Mouse (Mus musculus) ES-E14 (cell line): ENCODE results near the gene Iffo2. TPM values are rescaled to one million over a fixed set of nuclear protein-coding genes. Genes with fewer than 3 reads are reported as not detected.

ENCODE experiments used
- DNase-seq: peaks from one replicate; pipeline ENCODE4 v3.0.0-alpha.2; 2013; ENCODE audit warnings: low read depth, low spot score
- H3K27ac ChIP-seq: 2 replicates; pipeline ENCODE4 v1.5.1; 2012; ENCODE audit warnings: low read depth, mild to moderate bottlenecking, low read length, moderate library complexity, mixed read lengths; ENCODE audit not compliant: poor library complexity, insufficient read depth, severe bottlenecking
- H3K36me3 ChIP-seq: 2 replicates; pipeline ENCODE4 v1.6.1; 2012; ENCODE audit warnings: mild to moderate bottlenecking, low read length, moderate library complexity, mixed read lengths; ENCODE audit not compliant: control insufficient read depth, poor library complexity, insufficient read depth, severe bottlenecking
- H3K4me1 ChIP-seq, 2 experiments: fragments of 150-350 bp in 1 of 2; sonication (generic) in 1 of 2; 2 replicates each; pipeline ENCODE4 v1.6.1; 2012; ENCODE audit warnings: low read length in 2 of 2, mild to moderate bottlenecking in 1 of 2, mixed read lengths in 1 of 2; ENCODE audit not compliant: control insufficient read depth in 2 of 2, insufficient read depth in 2 of 2, poor library complexity in 1 of 2
- H3K4me3 ChIP-seq, 2 experiments: fragments of 150-350 bp in 1 of 2; sonication (generic) in 1 of 2; 2 replicates each; pipeline ENCODE4 v1.5.1; 2012; ENCODE audit warnings: low read length in 2 of 2, low read depth in 1 of 2, mild to moderate bottlenecking in 1 of 2, mixed read lengths in 1 of 2; ENCODE audit not compliant: insufficient read depth in 1 of 2, poor library complexity in 1 of 2, severe bottlenecking in 1 of 2
- H3K9ac ChIP-seq: 2 replicates; pipeline ENCODE4 v1.6.1; 2012; ENCODE audit warnings: low read depth, mild to moderate bottlenecking, low read length, mixed read lengths; ENCODE audit not compliant: poor library complexity, insufficient read depth, severe bottlenecking
- H3K9me3 ChIP-seq: fragments of 150-350 bp; sonication (generic); 2 replicates; pipeline ENCODE4 v1.6.1; 2012; ENCODE audit warnings: low read depth, mild to moderate bottlenecking, low read length; ENCODE audit not compliant: control insufficient read depth, insufficient read depth
- CHD2 ChIP-seq: IDR thresholded peaks from 2 replicates; pipeline ENCODE4 v1.6.1; 2014; ENCODE audit warnings: mild to moderate bottlenecking, low read depth, low read length, inconsistent platforms
- HCFC1 ChIP-seq: IDR thresholded peaks from 2 replicates; pipeline ENCODE4 v1.6.1; 2012; ENCODE audit warnings: low read length, inconsistent platforms, borderline replicate concordance; ENCODE audit not compliant: insufficient read depth
- MAFK ChIP-seq: IDR thresholded peaks from 2 replicates; pipeline ENCODE4 v1.6.1; 2014; ENCODE audit warnings: mild to moderate bottlenecking, low read depth, low read length, inconsistent platforms; ENCODE audit not compliant: insufficient read depth
- ZC3H11A ChIP-seq: IDR thresholded peaks from 2 replicates; pipeline ENCODE4 v1.6.1; 2012; ENCODE audit warnings: low read depth, mild to moderate bottlenecking, inconsistent platforms, low read length, borderline replicate concordance
- ZNF384 ChIP-seq: IDR thresholded peaks from 2 replicates; pipeline ENCODE4 v1.6.1; 2012; ENCODE audit warnings: low read depth, low read length, inconsistent platforms
- in situ Hi-C, 2 experiments: fragments of 600-800 bp; cut with MboI; formaldehyde crosslinking; loops; one replicate each; pipeline ENCODE4 v1.15.1; 2025; ENCODE audit warnings: low sequenced_read_pairs in 2 of 2, inconsistent platforms in 1 of 2; ENCODE audit not compliant: unreplicated experiment in 2 of 2
- total RNA-seq: library from RNA; depleted of rRNA; stranded (reverse); fragments of 300-350 nt; gene quantifications from 2 replicates; pipeline ENCODE4 v1.2.3, GENCODE M21; 2012

The Iffo2 gene
- total RNA-seq, 1 experiment, result 19.3 TPM

DNA sequence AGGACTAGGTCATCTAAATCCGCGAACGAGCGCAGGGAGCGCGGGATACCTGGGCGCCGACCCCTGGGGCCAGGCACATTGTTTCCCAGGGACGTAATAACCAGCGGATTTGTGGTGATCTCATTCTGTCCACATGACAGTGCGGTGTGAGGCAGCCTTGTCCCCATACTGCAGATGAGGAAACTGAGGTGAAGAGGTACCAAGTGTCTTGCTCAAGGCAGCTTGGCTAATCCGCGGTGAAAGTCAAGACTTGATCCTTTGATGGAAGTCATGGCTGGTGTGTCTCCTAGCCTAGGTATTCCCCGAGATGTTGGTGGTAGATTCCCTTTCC lies 45.3 kb downstream of the Iffo2 start:
- H3K36me3 ChIP-seq, result no peaks in the 10 kb centered on the region
- H3K9me3 ChIP-seq, result no peaks in the 10 kb centered on the region
- H3K4me3 ChIP-seq, result peak overlapping the region; percentile 73 to 93
- DNase-seq, result no peak
- TF ChIP-seq MAFK (no peak), HCFC1 (no peak), CHD2 (no peak), ZNF384 (no peak), ZC3H11A (no peak)
- H3K4me1 ChIP-seq, result peaks cover 0 to 20% of the 10 kb centered on the region in 2 experiments; a peak in 3 of 4 replicates
- in situ Hi-C loops, result no loop called here
- H3K27ac ChIP-seq, result no peak overlapping the region
- peak overlapping the region; percentile 74 for H3K9ac ChIP-seq

DNA sequence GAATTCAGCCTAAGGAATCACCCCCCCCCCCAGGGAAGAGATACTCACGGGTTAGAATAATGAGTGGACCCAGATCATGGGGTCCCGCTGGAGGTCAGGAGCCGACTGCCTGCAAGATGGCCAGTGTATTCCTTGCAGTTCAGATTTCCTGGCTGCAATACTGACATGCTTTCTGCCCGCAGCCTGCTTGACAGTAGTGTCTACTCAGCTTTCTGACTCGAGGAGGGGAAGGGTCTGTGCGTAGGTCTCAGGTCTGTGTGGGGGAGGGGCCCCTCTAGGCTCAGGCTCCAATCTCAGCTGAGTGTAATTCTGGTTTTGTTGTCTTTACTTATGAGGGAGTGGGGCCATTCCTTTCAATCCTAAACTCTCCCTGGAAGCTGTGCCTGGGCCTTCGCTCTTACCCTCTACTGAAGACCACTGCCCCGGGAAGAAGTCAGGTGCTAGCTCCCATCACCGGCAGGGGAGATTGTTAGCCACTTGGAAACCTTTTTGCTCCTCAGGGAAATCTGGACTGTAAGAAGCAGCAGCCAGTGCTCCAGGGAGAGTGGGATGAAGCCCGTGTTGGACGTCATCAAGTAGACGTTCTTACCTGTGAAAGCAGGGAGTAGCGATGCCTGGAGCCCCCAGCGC lies 46.0 kb downstream of the Iffo2 start:
- Histone ChIP-seq H3K9ac (no peak overlapping the region), H3K9me3 (no peaks in the 10 kb centered on the region), H3K4me3 (peak overlapping the region in 1 of 2 experiments; percentile 73; a peak in 1 of 4 replicates), H3K27ac (no peak overlapping the region), H3K36me3 (no peaks in the 10 kb centered on the region), H3K4me1 (peaks cover 0 to 26% of the 10 kb centered on the region in 2 experiments; a peak in 3 of 4 replicates)
- TF ChIP-seq MAFK (no peak), CHD2 (no peak), ZC3H11A (no peak), ZNF384 (no peak), HCFC1 (no peak)
- in situ Hi-C loops, result no loop called here
- no peak for DNase-seq

DNA sequence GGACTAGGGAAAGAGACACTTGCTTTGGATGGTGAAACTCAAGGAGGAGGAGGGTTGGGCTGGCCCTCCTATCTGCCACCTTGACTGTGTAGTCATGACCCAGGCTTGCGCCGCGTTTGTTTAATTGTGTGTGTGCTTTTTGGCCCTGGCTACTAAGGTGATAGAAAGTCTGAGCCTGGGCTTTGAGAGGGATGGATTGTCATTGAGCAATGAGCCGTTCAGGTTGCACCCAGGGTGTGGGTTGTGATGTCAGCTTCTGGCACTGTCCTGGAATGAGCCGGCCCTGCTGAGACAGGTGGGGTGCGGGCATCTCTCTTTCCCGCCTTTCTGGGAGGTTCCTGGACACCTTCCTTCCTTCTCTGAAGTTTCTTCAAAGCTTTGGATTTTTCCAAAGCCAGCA lies 46.7 kb downstream of the Iffo2 start:
- Histone ChIP-seq H3K36me3 (no peaks in the 10 kb centered on the region), H3K9me3 (no peaks in the 10 kb centered on the region), H3K9ac (no peak overlapping the region), H3K27ac (no peak overlapping the region), H3K4me3 (no peak overlapping the region), H3K4me1 (peaks cover 0 to 28% of the 10 kb centered on the region in 2 experiments; a peak in 3 of 4 replicates)
- in situ Hi-C loops, result no loop called here
- TF ChIP-seq CHD2, result no peak
- no peak for DNase-seq

DNA sequence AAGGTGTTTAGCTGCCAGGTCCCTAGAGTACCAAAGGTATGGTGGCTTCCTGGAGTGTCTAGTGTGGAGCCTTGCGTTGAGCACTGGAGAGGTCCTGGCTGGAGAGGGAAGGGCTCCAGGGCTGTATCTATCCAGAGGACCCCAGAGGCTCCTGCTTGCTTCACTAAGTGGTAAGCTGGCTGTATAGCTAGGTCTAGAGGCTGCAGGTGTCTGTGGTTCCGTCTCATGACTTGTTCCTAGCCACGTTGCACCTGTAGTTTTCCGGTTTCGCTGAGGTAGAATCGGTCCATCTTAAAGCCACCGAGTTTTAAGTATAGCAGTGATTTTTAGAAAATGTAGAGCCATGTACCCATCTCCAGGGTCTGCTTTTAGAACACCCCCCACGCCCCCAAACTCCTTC lies 48.0 kb downstream of the Iffo2 start:
- Histone ChIP-seq H3K4me3 (no peak overlapping the region), H3K4me1 (peaks cover 0 to 35% of the 10 kb centered on the region in 2 experiments; a peak in 3 of 4 replicates), H3K9me3 (no peaks in the 10 kb centered on the region), H3K36me3 (no peaks in the 10 kb centered on the region), H3K27ac (no peak overlapping the region), H3K9ac (no peak overlapping the region)
- DNase-seq, result no peak
- in situ Hi-C loops, result no loop called here
- TF ChIP-seq HCFC1, result no peak
- TF ChIP-seq CHD2, result no peak
- TF ChIP-seq MAFK, result no peak
- TF ChIP-seq ZNF384, result no peak
- no peak for TF ChIP-seq ZC3H11A

DNA sequence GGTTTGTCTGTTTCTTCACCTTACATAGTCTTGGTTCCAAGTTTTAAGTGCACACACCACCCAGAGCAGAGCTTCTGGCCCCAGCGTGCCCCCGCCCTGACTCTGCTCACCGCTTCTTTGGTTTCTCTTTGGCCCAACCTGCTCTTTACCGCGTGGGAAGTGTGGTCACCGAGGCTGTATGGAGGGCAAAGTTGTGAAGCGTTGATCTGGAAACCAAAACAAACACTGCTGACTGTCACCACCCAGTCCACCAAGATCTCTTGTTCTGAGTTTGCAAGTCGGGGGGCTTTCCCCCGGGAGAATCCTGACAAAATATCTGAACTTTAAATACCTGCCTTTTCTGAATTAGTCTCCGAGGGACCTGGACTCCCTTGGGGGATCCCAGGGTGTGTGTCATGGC lies 48.7 kb downstream of the Iffo2 start:
- H3K4me3 ChIP-seq, result no peak overlapping the region
- H3K36me3 ChIP-seq, result no peaks in the 10 kb centered on the region
- in situ Hi-C loops, result no loop called here
- H3K9ac ChIP-seq, result no peak overlapping the region
- no peak for TF ChIP-seq MAFK
- TF ChIP-seq CHD2, result no peak
- no peak for TF ChIP-seq ZNF384
- no peak for TF ChIP-seq HCFC1
- no peak for TF ChIP-seq ZC3H11A
- DNase-seq, result no peak
- no peaks in the 10 kb centered on the region for H3K9me3 ChIP-seq
- H3K27ac ChIP-seq, result no peak overlapping the region
- peaks cover 0 to 31% of the 10 kb centered on the region in 2 experiments; a peak in 3 of 4 replicates for H3K4me1 ChIP-seq
